Mouse (Mus musculus) inflammation-experienced regulatory T-cells, adult 6 months (primary cell): ENCODE results near the gene Gsc. TPM values are rescaled to one million over a fixed set of nuclear protein-coding genes. Genes with fewer than 3 reads are reported as not detected.
"Not testable (repeated sequence)": the region's sequence is repeated elsewhere in the genome, so short reads cannot be mapped to it uniquely, and the experiment has no call there.

ENCODE experiments used
- ATAC-seq: one replicate; pipeline ENCODE4 v1.8.0; 2017
- polyA plus RNA-seq, 3 experiments: library from polyadenylated mRNA; unstranded; fragments of 100-300 nt; shearing (Covaris generic); gene quantifications; one replicate each; pipeline ENCODE4 v1.2.1; 2017

Gsc gene
- polyA plus RNA-seq, 3 experiments from 2014 or later, result not detected

DNA sequence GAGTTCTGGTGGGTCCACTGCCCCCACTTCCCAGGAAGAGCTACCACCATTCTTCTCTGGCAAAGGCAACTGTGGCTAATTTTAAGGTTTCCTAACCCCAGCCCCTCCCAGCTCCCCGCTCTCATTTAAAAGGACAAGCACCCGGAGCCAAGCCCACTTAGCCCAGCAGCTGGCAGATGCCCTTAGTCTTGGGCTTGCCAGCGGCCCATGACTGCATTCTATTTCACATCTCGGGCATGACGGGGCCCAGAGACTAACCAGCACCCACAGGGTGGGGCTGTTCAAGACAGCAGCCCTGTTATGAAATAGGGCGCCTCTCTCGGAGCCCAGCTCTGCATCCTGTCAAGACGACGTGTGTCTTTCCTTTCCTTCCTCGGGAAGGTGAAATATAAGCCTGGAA, 22.9 kb downstream of the Gsc start:
- ATAC-seq, result no peak

GRCm38 (mm10) chr12:104448099-104448498, 25.0 kb downstream of the Gsc start:
- no peak for ATAC-seq

DNA sequence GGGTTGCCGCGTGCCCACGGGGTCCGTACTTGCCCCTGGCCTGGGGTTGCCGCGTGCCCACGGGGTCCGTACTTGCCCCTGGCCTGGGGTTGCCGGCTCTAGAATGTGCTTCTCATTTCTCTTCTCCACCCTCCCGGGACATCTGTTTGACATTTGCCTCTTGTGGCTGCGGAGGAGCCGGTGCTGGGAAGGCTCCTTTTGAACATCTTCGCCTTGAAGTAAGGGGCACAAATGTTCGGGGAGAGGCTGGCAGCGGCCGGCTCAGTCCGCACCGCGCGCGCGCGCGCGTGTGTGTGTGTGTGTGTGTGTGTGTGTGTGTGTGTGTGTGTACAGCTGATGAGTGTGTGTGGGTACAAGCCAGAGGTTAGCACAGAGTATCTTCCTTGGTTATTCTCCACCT, 26.1 kb downstream of the Gsc start:
- not testable (repeated sequence) for ATAC-seq

GRCm38 (mm10) chr12:104443716-104444115, 29.4 kb downstream of the Gsc start:
- no peak for ATAC-seq

- ATAC-seq, result no peak
These were observed 32.9 kb downstream of the Gsc start for GRCm38 (mm10) chr12:104440087-104440760.

DNA sequence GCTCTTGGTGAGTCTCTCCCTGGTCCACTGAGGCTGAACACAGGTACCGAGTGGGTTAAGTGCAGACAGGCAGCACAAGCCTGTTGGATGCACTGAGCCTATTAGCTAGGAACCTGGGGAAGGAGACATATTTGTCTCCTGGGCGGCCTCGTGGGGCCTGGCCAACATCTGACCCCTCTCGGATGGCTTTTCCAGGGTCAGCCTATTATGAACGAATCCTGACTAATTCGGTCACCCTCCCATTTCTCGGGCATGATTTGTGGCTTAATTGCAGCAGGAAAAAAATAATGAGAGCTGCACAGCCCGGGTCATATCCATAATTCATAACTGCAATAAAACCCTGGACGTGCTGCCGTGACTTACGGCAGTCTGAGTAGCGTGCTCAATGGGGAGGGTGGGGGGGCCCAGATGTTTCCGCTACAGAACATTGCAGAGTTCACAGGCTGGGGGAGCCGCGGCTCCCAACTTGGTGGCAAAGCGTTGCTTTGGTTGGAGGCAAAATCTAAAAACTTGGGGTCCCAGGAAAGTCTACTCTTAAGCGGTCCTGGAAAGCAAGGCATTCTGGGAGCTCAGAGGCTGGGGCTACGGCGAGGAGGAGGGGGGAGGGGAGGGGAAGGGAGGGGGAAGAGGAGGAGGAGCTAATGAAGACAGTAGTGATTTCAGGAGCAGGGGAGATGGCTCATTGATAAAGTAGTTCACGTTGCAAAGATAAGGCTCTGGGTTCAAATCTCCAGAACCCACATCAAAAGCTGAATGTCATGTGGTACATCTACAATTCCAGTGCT, 39.0 kb downstream of the Gsc start:
- no peak for ATAC-seq

DNA sequence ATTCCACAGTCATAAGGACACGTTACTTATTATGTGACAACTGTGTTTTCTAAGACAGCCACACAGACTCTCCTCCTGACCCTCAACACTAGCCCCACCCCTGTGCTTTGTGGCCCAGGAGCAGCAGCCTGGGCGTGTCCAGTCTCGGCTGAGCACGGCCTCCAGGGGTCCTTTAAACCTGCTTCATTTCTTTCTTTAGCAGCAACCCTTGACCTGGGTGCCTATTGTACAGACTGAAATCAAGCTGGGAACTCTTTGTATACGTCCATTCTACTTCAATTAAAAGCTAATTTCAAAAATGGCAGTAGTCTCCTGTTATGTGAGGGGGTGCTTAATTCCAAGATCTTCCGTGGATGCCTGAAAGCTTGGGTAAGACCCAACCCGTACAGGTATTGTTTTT, 39.9 kb downstream of the Gsc start:
- no peak for ATAC-seq

DNA sequence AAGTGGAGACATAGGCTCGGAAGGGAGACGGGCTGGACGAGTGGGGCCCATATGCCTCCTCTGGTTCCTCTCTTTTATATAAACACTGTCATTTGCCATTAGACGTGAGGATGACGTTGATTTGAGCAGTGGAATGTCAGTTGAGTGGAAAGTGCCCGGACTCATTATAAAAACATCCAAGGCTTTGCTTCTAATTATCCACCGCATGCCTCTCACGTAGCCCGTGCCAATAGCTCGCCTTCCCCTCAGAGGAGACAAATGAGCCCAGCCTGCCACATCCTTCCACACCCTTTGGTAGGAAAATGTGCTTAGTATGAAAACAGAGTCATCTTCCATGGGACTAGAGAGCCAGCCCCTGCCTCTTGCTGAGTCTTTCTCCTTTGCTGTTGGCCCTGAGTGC, 41.8 kb downstream of the Gsc start:
- ATAC-seq, result no peak

DNA sequence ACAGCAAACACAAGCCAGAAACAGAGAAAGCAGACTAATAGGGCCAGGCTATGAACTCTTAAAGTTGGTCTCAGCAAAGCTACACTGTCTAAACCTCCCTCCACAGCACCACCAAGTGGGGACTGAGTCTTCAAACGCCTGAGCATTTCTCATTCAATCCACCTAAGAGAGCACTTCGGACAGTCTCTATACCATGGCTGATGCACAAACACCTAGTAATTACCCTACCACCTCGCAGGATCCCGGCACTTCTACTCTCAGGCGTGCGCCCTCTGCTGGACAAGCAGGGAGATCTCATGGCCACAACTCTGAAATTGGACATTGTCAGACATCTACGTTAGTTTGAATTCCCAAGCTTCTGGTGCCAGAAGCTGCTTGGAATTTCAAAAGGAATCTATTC, 46.2 kb downstream of the Gsc start:
- no peak for ATAC-seq

DNA sequence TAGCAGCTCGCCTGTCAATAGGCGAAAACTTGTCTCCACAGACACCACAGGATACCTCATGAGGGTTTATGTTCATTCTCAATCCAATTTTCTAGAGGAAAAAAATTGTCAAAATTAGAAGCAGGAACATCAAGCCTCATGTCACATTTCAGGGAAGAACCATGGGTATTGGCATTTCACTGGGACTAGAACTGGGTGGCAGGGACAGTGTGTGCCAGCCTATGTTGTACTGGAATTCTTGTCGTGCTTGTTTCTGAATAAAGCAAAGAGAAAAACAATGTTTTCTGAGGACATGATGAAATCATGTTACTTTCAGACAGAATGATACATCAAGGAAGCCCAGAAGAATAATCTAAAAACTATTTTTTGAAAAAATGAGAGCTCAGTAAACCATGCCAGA, 47.5 kb downstream of the Gsc start:
- ATAC-seq, result no peak

GRCm38 (mm10) chr12:104422615-104423392, 50.3 kb downstream of the Gsc start:
- no peak for ATAC-seq

Other genes with a start within 250 kb of the Gsc start
- gene Serpina3g, start 237.1 kb downstream of the Gsc start, polyA plus RNA-seq, result 100 to 1,000 TPM; 239 to 411 (median 240) TPM
- gene Serpina3i, start 210.2 kb downstream of the Gsc start, polyA plus RNA-seq, result not detected
- gene Serpina3j, start 158.8 kb downstream of the Gsc start, polyA plus RNA-seq, result not detected
- gene Serpina3k, start 134.8 kb downstream of the Gsc start, polyA plus RNA-seq, result not detected
- gene Serpina3m, start 134.8 kb downstream of the Gsc start, polyA plus RNA-seq, result not detected
- gene Serpina3n, start 66.6 kb downstream of the Gsc start, polyA plus RNA-seq, result not detected